Mouse (Mus musculus) liver, adult 2 months (tissue): Measurements from ENCODE around the gene Gm9970. TPM values are rescaled to one million over a fixed set of nuclear protein-coding genes. Genes with fewer than 3 reads are reported as not detected.

Source experiments
- DNase-seq: peaks from one replicate; pipeline ENCODE4 v3.0.0-alpha.2; 2011; ENCODE audit warnings: low read depth, low spot score; ENCODE audit errors: extremely low read depth
- H3K27ac ChIP-seq: fragments of 200-500 bp; replicated peaks from 2 replicates; pipeline ENCODE4 v1.5.1; 2012; ENCODE audit warnings: low read depth, mild to moderate bottlenecking, control low read depth, inconsistent platforms, low read length; ENCODE audit not compliant: insufficient read depth
- H3K27me3 ChIP-seq: fragments of 200-500 bp; 2 replicates; pipeline ENCODE4 v1.6.1; 2012; ENCODE audit warnings: mild to moderate bottlenecking, moderate library complexity, low read length, inconsistent platforms; ENCODE audit not compliant: control insufficient read depth, insufficient read depth
- H3K36me3 ChIP-seq: fragments of 200-500 bp; 2 replicates; pipeline ENCODE4 v1.6.1; 2012; ENCODE audit warnings: low read length, inconsistent platforms; ENCODE audit not compliant: control insufficient read depth, insufficient read depth
- H3K4me1 ChIP-seq: fragments of 200-500 bp; 2 replicates; pipeline ENCODE4 v1.6.1; 2011; ENCODE audit warnings: low read length; ENCODE audit not compliant: control insufficient read depth, insufficient read depth
- H3K4me3 ChIP-seq: fragments of 200-500 bp; 2 replicates; pipeline ENCODE4 v1.5.1; 2011; ENCODE audit warnings: low read depth, mild to moderate bottlenecking, control low read depth, low read length, moderate library complexity; ENCODE audit not compliant: insufficient read depth
- H3K79me2 ChIP-seq: fragments of 200-500 bp; 2 replicates; pipeline ENCODE4 v1.6.1; 2012; ENCODE audit warnings: inconsistent platforms, mild to moderate bottlenecking, low read length, moderate library complexity; ENCODE audit not compliant: control insufficient read depth, insufficient read depth
- H3K9ac ChIP-seq: fragments of 200-500 bp; 2 replicates; pipeline ENCODE4 v1.6.1; 2012; ENCODE audit warnings: low read depth, mild to moderate bottlenecking, control low read depth, inconsistent platforms, low read length
- CTCF ChIP-seq: fragments of 200-500 bp; IDR thresholded peaks from 2 replicates; pipeline ENCODE4 v1.5.1; 2011; ENCODE audit warnings: low read depth, low read length, control low read depth
- POLR2A ChIP-seq: fragments of 200-500 bp; IDR thresholded peaks from 2 replicates; pipeline ENCODE4 v1.6.1; 2011; ENCODE audit warnings: low read length, control low read depth; ENCODE audit not compliant: insufficient read depth; ENCODE audit errors: extremely low read depth
- WGBS: fragments of 180-500 bp; shearing (Covaris S2); methylation state at CpG from one replicate; pipeline ENCODE4 v1.1.7; 2018; 5-methylcytosine and 5-hydroxymethylcytosine counted together
- polyA plus RNA-seq: library from polyadenylated mRNA; depleted of rRNA; stranded (reverse); fragments of >200 nt; gene quantifications from 2 replicates; pipeline ENCODE4 v1.2.3, GENCODE M21; 2012
- total RNA-seq: library from RNA; depleted of rRNA; stranded (reverse); fragments of >200 nt; gene quantifications from 2 replicates; pipeline ENCODE4 v1.2.3, GENCODE M21; 2014

Gene Gm9970
- total and polyA plus RNA-seq, 2 experiments = not detected

DNA sequence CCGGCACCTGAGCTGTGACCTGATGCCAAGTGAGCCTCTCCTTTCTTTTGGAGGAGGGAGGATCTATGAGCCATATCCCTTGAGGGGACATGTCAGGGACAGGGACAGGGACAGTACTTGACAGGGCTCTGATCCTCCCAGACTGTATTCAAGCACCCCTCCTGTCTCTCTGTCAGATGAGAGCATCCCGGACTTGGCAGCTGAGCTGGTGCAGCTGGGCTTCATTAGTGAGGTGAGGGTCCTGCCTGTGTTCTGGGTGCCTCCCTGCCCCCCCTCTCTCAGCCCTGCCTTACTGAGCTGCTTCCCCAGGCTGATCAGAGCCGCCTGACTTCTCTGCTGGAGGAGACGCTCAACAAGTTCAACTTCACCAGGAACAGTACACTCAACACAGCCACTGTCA lies 9.7 kb upstream of the Gm9970 start:
- H3K36me3 ChIP-seq = peaks cover 48% of the 10 kb centered on the region
- no peak overlapping the region for H3K27ac ChIP-seq
- H3K4me1 ChIP-seq = no peaks in the 10 kb centered on the region
- H3K27me3 ChIP-seq = no peaks in the 10 kb centered on the region
- TF ChIP-seq POLR2A (no peak), CTCF (no peak)
- no peak overlapping the region for H3K4me3 ChIP-seq
- no peak overlapping the region for H3K9ac ChIP-seq
- no peak for DNase-seq
- WGBS = 88% methylated on average over 4 of the region's 4 CpGs
- H3K79me2 ChIP-seq = no peaks in the 10 kb centered on the region

DNA sequence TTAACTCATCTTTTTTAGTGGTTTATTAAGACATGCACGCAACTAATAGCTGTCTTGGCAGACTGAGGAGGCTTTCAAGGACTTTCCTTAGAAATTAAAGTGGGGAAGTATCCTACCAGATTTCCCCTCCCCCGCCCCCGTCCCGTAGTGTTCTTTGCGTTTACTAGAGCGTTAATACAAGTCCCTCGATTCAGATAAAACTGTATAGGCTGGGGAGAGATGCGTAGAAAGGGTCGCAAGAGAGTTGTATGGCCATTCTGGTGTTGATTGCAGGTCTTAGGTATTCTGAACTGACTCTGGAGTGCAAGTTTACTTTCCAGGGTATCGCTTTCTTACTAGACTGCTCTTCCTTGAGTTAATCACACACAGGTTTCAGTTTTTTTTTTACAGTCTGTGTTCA lies 1.2 kb upstream of the Gm9970 start:
- 18% methylated on average over 10 of the region's 10 CpGs for WGBS
- no peak for TF ChIP-seq CTCF
- no peak for TF ChIP-seq POLR2A
- H3K9ac ChIP-seq = no peak overlapping the region; the same call in 1 of the 2 replicates
- H3K79me2 ChIP-seq = peaks cover 4% of the 10 kb centered on the region; the same call in 1 of the 2 replicates
- peaks cover 31% of the 10 kb centered on the region for H3K36me3 ChIP-seq
- DNase-seq = no peak
- H3K27me3 ChIP-seq = no peaks in the 10 kb centered on the region
- peaks cover 4% of the 10 kb centered on the region for H3K4me1 ChIP-seq
- no peak overlapping the region for H3K4me3 ChIP-seq
- H3K27ac ChIP-seq = no peak overlapping the region

DNA sequence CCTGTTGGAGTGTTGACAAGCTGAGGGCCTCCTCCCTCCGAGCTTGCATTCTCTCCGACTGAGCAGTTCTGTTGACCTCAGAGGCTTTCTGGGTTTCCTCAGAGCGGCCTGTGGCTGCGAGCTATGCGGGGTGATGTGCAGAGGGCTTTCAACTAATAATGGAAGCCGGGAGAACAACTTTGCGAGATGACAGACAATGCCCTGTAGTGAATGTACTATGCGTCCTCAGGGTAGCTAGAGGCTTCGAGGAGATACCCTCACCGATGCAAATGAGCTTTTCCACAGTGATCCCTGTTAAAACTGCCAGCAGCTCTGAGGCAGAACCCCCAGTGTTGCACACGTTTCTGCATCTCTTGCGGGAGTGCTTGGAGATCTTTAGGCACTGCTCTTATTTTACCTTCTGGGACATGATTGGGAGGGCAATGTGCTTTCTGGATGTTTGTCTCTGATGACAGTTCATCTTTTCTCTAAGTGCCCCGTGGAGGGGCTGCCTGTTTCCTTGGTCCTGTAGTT lies 546 bp upstream of the Gm9970 start:
- DNase-seq = peak; percentile 14
- 0% methylated on average over 13 of the region's 13 CpGs for WGBS
- H3K4me1 ChIP-seq = peaks cover 4% of the 10 kb centered on the region

DNA sequence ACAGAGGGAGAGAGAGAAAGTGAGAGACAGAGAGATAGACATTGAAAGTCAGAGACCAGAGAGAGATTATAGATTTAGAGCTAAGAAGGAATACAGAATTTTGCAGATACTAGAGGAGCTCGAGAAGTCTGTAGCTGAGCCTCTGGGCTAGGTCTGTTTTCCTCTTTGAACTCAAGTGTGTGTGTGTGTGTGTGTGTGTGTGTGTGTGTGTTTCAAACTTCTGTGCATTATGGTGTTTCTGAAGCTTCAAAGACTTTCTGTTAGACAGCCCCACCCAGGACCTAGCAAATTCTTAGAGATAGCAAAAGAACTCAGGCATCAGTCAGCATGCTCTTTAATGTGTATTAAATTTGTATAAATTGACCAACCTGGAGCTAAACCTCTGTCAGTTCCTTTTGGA lies 14.4 kb downstream of the Gm9970 start:
- Histone ChIP-seq H3K4me1 (no peaks in the 10 kb centered on the region), H3K79me2 (no peaks in the 10 kb centered on the region), H3K9ac (no peak overlapping the region), H3K36me3 (no peaks in the 10 kb centered on the region), H3K27me3 (no peaks in the 10 kb centered on the region), H3K27ac (no peak overlapping the region), H3K4me3 (no peak overlapping the region)
- 74% methylated on average over 1 of the region's 1 CpGs for WGBS
- DNase-seq = no peak
- TF ChIP-seq CTCF = no peak
- no peak for TF ChIP-seq POLR2A

More for the DNA sequence above, 546 bp upstream of the Gm9970 start:
- Histone ChIP-seq H3K27me3 (no peaks in the 10 kb centered on the region), H3K9ac (peak overlapping the region; percentile 10), H3K36me3 (peaks cover 25% of the 10 kb centered on the region), H3K79me2 (peaks cover 4% of the 10 kb centered on the region; the same call in 1 of the 2 replicates), H3K27ac (peak overlapping the region; percentile 29; the same call in 1 of the 2 replicates), H3K4me3 (peak overlapping the region; percentile 48)
- TF ChIP-seq POLR2A = no peak
- TF ChIP-seq CTCF = no peak

DNA sequence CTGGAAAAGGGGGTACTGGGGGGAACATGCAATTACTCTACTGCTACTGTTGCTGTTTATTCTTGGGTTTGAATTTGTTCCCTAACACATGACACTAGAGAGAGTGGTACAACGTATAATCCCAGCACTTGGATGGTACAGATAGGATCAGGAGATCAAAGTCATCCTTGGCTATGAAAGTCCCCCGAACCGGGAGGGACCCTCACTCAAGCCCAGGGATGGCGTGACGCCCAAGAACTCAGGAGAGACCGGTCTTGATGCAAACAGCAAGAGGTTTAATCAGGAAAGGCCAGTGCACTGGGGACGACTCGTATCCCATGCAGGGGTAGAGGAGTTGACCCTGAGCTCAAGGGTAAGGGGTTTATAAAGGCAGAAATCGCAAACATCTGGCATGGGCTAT lies 18.3 kb downstream of the Gm9970 start:
- Histone ChIP-seq H3K27me3 (no peaks in the 10 kb centered on the region), H3K79me2 (peaks cover 4% of the 10 kb centered on the region; the same call in 1 of the 2 replicates), H3K4me1 (peaks cover 10% of the 10 kb centered on the region), H3K36me3 (no peaks in the 10 kb centered on the region), H3K9ac (no peak overlapping the region), H3K27ac (no peak overlapping the region), H3K4me3 (no peak overlapping the region)
- 97% methylated on average over 9 of the region's 9 CpGs for WGBS
- TF ChIP-seq POLR2A (no peak), CTCF (no peak)
- DNase-seq = no peak

DNA sequence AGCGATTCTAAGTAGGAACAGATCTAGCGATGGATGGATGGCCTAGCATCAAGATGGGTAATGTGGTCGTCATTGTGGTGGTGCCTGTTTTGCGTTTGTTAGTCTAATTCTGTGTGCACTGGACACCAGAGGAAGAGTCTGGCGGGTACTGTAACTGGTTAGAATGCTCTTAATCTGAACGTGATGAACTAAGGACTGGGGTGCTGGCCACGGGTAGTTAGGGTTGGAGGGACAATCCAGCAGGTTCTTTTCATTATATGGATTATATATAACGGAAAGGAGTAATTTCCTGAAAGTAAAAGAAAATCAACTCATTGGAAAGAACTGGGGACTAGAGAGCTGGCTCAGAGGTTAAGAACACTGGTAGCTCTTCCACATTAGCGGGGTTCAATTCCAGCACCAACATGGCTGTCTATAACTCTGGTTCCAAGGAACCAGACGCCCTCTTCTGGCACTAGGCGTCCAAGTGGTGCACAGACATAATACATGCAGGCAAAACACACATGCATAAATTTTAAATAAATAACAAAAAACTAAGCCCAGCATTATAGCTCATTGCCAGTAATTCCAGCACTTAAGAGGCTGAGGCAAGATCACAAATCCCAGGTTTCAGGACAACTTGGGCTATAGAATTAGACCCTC lies 19.6 kb downstream of the Gm9970 start:
- Histone ChIP-seq H3K4me3 (peak overlapping the region; percentile 76), H3K27me3 (no peaks in the 10 kb centered on the region), H3K36me3 (no peaks in the 10 kb centered on the region), H3K4me1 (peaks cover 10% of the 10 kb centered on the region), H3K9ac (peak overlapping the region; percentile 75), H3K79me2 (peaks cover 8% of the 10 kb centered on the region; the same call in 1 of the 2 replicates), H3K27ac (peak overlapping the region; percentile 70; the same call in 1 of the 2 replicates)
- no peak for DNase-seq
- 20% methylated on average over 11 of the region's 11 CpGs for WGBS
- TF ChIP-seq POLR2A (no peak), CTCF (peak; percentile 30; the same call in 1 of the 2 replicates)
